Mouse (Mus musculus) ovary, postnatal 36 days (tissue): ENCODE data around the gene Cntnap4.
A peak's percentile ranks its signal among the peaks of the same experiment; 100 is the strongest.

ENCODE experiments used
- DNase-seq: peaks from one replicate; pipeline ENCODE4 v3.0.0; 2022; ENCODE audit warnings: low spot score, mixed read lengths

Gene Cntnap4

DNA sequence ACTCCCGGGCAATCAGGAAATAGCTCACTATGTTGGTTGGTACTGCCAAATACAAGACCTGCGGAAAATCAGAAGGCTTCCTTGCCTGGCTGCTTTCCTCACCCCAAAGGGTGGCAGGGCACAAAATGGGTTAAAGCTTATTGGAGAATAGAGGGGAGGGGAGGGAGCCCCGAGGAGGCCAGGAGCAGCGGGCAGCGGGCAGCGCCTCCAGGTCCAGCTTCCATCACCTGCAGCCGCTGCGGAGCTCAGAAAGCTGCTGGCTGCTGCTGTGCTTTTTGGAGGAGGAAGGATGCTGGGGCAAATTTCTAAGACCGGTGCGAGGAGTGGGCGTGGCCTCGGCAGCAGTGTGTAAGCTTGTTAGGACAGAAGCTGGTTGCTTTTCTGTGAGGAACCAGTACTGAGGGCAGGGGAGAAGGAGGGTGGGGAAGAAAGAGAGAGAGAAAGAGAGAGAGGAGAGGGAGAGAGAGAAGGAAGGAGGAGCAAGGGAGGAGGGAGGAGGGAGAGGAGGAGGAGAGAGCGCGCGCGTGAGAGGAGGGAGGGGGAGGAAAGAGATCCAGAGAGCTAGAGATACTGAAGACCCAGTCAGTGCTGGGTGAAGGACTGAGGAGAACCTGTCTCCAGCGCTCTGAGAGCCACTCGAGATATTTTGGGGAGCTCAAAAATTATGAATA lies at the start of gene Cntnap4:
TSS of gene Cntnap4 (plus strand) at position 573 of the 671 bp plus-strand sequence.
- no peak for DNase-seq

DNA sequence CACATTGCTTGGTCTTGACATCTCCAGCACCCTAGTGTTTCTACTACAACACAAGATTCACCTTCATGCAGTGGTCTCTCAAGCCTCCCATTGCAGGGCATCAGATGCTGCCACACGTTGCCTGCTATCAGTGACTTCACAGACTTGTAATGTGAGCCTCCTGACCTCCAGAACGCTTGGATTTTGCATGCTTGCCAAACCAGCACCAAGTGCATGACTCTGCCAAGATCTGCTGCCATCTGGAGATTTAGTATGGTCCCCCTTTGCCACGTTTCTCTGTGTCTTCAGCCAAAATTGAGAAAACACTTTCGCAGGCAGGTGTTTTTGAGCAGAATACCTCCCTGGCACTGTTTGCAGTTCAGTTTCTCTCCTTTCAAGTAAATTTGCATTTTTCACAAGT lies 12.5 kb upstream of the Cntnap4 start:
- DNase-seq: no peak

DNA sequence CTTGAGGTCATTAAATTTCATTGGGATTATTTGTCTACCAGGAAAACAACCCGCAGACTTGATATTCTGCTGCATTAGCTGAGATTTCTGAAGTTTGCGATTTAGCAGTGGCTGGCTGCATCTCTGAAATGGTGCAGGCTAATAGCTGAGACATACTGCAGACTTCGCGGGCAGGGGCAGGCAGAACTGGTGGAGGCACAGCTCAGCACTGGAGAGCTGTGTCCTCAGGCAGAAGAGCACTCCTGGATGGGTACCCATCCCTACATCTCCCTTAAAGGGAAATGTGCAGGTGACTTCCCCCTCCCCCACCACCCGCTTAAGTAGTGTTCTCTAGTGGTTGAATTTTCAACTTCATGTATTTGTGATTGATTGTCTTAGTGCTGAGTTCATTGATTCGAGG lies 698 bp downstream of the Cntnap4 start:
- no peak for DNase-seq

DNA sequence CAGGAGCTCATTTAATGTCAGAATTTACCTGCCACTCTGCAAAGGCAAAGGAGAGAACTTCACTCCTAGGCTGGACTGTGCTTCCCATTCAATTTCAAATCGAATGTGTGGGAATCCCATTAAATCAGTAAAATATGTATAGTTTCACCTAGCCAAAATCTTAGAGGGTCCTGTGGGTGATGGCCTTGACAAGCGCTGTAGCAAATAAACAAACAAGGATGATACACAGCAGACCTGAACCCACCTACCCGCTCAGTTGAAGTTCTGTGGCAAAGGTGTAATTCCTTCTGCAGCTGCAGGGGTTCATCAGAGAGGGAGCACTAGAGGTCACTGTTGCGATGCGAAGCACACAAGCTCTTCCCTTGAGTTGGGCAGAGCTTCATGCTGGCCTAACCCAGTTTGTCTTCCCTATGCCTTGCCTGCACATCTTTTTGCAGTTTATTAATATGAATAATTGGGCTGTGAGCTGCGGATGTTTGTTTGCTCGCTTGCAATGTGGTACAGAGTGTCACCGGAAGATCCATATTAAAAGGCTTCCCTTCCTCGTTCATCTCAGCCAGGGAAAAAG lies 1.6 kb downstream of the Cntnap4 start:
- peak; percentile 16 for DNase-seq

DNA sequence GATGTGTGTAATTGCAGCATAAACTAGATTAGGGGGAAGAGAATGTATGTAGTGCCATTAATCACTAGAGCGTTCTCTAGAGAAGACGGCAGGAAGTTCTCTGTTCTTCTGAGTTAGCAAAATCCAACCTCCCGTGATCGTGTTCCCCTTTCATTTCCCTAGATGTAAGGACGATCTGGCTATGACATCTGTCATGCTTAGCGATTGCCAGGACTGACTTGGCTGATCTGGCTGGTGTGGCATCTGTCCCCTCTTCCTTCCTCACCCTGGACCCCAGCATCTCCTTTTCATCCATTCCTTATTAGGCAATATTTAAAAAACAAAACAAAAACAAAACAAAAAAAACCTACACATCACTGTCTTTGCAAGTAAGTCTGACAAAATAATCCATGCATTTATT lies 11.6 kb downstream of the Cntnap4 start:
- DNase-seq: no peak

DNA sequence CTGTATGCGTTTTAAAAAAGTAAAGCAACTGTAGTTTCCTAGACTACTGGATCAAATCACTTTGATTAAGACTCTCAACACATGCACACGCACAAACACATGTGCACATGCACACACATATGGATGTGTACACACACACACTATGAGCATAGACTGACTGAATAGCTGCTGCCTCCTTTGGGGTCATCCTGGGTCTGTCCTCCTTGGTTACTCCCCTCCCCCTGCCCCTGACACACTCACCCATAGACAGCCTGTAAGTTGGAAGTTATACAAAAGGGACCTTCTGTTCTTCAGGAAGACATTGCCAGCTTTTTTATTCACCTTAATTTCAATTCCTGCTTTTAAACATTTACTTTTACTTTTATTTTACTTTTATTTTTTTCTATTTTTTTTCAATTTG lies 13.6 kb downstream of the Cntnap4 start:
- no peak for DNase-seq

DNA sequence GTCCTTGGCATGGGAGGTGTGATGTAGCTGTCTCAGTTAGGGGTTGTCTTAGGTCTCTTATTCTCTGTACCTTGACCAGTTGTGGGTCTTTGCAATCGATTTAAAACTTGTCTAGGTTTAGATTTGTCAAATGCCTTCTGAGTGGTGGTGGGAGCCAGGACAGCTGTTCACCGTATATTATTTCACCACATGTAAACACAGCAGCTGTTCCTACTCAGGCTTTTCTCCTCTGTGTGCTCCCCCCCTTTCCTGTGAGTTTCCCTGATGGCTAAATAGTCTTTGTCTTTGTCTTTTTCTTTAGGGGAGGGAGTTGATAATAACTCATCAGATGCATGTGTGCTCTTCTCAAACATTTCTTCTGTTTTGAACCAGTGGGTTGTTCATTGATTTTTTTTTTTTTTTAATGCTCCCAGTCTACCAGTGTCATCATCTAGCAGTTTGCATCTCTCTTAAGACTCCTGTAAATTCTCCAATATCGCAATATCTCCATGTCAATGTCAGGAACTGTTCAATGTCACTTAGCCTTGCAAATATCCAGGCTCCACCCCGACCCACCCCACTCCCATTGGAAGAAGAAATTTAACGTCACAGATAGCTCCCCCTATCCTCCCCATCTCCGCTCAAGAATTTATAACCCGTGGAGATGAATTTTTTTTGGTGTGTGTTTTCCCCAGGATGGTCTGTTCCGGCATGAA lies 18.7 kb downstream of the Cntnap4 start:
- DNase-seq: no peak

DNA sequence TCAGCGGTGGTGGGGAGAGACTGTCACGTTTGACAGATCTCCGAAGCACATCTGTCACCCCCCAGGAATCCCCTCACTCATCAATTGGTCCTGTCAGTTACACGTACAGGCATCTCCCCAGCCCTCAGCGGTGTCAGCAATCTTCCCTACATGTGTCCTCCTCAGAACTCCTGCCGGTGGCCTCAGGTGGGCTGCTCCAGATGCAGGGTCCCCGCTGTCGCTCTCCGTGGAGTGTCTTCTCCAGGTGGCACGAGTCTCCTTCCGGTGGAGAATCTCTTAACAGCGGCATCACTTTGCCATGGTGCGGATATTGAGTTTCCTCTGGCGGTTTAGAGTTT lies 19.2 kb downstream of the Cntnap4 start:
- no peak for DNase-seq

DNA sequence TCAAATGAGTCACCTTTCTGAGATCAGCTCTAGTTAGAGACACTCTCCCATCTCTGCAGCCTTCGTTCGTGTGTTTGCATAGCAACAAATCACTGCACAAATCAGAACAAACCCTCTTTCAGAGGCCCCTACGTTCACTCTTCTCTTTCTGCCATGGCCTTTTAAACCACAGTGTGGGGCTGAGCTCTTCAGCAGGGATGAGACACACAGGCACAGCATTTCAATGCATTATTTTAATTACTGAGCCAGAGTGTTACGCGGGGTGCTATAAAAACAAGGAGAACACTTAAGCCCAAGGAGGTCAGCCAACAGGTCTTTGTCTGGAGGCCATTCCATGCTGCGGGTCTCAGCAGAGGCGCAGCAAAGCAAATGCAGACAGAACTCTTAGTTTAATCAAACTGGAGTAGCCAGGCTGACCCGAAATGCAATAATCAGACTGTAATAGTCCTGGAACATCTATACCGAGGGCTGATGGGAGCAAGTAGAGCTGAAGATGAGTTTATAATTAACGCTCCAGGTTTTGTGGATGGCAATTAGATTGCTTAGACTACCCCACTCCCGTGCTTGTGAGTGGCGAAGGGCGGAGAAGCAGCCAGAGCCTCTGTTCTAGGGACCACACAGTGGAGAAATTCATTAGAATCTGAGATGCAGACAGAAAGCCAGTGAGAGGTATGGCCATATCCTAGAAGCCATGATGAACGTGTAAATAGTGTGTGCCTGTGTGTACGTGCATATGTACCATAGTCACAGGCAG lies 26.4 kb downstream of the Cntnap4 start:
- DNase-seq: no peak

DNA sequence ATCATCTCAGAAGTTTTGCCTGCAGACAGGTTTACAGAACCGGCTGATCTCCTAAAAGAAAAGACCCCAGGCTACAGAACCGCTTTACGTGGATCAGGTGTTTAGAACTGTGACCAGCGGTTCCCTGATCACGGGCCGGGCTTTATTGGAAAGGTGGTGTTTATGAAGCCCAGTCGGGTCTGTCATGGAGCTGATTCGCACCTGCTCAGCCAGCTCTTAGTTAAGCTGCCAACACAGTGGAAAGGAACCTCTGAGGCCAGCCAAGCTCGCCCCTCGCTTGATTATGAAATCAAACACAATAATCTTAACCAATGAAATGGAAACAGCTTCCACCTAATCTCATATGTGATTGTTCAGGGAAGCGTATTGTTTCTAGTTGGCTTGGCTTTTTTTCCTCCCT lies 30.1 kb downstream of the Cntnap4 start:
- no peak for DNase-seq

DNA sequence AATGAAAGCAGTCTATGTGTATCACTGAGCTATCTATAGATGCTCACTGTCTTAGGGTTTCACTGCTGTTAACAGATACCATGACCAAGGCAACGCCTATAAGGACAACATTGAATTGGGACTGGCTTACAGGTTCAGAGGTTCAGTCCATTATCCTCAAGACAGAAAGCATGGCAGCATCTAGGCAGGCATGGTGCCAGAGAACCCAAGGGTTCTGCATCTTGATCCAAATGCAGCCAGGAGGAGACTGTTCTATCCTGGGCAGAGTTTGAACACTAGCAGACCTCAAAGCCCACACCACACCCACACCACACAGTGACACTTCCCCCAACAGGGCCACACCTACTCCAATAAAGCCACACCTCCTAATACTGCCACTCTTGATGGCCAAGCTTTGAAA lies 31.3 kb downstream of the Cntnap4 start:
- DNase-seq: no peak

DNA sequence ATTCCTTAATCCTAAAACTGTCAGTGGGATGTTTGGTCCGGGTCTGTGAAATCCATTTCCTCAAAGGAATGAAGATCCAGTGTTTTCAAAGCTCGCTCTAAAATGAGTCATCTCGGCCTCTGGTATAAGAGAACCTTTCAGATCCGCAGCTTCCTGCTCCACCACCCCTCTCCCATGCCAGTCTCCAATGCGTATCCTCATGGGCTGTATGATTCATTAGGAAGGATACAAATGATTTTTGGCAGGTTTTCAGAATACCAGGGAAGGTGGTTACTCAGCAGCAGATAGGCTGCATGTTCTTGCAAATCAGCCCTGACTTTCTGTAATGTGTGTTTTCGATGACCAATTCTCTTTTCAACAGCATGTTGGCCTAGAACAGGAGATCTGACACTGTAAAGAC lies 40.3 kb downstream of the Cntnap4 start:
- DNase-seq: no peak

DNA sequence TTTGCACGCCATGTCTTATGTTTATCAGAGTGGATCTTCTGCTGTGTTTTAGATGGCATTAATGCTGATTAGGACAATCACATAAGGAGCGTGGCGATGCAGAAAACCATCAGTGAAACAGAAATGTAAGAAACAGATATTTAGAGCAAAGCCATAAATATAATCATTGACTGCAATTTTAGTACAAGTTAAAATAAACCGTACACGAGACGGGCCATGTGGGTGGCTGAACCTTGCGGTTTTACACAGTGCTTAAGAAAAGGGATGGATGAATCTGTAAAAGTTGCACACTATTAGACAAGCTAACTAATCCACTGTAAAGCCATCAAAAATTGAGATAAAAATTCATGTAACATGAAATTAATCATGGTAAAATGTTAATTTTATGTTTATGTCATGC lies 58.9 kb downstream of the Cntnap4 start:
- no peak for DNase-seq

DNA sequence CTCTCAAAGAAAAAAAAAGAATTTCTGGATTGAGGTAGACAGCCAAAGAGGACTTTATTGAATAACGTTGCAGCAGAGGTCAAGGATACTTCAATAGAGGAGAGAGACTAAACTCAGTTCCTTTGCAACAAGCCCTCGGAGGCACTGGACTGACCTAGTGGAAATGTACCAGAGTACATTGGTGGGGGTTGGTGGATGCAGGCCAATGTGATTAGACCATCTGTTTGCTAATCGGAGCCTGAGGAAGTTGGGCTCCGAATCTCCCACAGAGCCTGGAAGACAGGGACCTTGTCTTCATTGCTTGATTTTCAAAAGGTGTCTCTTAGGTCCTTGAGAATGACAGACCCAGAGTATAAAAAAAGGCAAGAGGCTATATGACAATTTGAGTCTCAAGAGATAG lies 82.8 kb downstream of the Cntnap4 start:
- no peak for DNase-seq

DNA sequence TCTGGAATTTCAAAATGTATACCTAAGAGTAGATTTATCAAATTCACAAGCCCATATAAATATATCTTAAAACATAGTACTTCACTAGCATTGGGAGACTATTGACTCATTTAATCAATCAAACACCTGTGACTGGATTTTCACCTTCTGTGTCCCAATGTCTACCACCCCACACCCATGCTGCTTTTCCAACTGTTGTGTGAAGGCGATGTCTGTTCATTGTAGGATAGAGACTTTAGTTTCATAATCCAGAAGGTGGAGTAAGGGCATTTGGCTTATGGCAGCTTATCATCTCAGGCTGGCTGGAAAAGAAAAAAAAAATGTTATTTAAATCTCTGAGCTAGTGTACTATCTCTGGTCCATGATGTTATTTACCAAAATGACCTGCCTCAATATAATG lies 83.4 kb downstream of the Cntnap4 start:
- no peak for DNase-seq

DNA sequence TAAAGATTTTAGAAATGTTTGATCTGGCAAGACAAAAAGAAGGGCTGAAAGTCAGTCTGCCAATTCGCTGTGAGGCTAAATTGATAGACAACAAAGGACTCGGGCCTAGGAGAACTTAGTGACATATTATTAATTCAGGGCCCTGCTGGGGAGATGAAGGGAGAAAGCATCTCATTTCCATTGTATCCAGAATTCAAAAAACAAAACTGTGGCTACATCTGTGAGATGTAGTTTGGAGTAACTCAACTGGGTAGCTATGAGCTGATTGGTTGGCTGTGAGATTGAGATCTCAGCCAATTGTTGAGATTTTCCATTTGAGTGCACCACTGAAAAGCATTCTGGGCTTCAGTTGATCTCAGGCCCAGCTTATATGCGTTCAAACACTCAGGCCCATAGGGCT lies 84.2 kb downstream of the Cntnap4 start:
- no peak for DNase-seq

DNA sequence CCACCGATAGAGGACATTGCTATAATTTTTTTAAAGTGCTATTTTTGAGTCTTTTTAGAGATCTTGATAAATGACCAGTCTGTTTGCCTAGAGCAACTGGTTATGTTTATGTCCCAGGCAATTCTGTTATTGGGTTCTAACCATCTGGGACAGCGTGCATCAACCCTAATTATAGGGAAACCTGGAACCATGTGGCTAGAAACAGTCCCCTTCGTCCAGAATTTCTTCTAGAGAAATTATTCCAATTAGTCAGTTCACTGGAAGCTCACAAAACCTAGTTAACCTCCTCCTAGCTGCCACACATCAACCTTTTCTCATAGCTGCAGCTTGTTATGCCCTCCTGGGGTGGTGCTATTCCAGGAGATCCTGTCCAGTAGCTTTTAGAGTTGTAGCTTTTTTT lies 94.2 kb downstream of the Cntnap4 start:
- no peak for DNase-seq

DNA sequence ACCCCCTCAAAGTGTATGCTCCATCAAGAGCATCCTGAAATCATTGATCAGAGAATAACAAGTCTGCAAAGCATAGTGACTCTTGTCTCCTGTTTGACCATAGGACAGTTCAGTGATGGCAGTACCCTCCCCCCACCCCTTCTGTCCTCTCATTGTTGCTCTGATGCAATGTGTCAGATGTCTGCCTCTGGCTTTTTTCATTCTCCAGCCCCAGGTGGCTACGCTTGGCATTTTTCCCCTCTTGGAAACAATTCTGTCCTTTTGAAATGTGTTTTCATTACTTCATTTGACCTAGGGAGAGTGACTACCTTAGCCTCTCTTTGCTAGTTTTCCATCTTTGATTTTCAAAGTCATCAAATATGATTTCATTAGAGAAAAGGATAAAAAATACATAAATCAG lies 104.8 kb downstream of the Cntnap4 start:
- no peak for DNase-seq

DNA sequence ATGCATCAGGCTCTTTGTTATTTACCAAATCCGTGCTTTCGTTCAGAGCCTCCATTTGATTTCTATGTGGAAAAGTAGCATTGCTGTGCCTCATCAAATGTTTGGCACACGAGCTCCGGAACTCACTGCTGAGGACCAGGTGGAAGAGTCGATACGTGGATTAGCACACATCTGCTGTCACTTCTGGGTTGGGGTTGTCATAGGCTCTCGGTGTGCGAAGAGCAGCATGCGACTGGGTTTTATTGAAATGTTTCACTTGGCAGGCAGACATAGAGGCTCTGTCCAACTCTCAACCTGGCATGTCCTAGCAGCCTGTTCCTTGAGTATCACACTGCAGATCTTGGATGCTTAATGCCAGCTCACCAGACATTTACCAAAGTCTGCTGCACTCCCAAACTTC lies 111.9 kb downstream of the Cntnap4 start:
- DNase-seq: no peak

DNA sequence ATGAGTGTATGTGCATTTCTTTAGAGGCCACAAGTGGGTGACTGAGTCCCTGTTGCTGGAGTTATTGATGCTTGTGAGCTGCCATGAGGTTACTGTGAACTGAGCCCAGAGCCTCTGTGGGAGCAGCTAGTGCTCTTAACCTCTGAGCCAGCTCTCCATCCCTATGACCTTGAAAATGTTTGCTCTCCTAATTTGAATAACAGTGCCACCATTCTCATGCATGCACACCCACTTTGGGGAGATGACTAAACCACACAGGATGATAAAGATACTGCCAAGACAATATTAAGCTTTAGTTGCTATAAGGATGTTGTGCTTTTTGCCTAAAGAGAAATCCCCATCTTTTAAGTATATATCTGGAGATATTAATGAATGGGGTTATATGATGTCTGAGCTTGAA lies 125.9 kb downstream of the Cntnap4 start:
- no peak for DNase-seq

DNA sequence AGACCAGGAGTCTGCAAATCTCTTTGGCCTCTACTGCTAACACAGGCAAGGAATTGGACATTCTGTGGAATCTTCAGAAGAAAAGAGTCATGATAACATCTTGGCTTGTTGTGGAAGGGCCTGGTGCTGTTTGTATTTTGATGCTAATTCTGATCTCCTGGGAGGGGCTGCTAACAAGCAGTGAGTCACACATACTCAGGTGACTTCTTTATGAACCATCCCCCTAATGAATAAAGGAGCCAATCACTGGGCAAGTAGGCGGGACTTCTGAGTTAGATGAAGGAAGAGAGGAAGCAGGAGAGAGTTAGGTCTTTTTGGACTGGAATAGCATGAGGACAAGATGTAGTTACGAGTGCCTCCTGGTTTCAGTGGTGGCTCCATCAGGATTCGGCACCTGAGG lies 128.3 kb downstream of the Cntnap4 start:
- DNase-seq: no peak

DNA sequence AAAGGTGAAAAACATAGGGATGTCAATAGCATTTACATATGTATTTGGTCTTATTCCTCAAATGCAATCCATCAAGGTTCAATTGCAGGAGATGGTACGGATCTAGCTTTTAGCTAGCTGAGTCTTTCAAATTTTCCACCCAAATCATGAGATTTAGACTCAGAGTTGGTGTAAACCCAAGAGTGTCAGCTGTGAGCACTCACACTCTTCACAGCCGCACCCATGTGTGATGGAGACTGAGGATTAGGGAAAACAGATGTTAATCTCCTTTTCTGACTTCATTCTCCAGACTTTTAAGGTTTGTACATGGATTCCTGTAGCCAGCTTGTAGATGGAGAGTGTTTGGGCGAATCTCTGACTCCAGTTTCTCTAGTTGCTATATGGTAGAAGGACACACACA lies 147.1 kb downstream of the Cntnap4 start:
- no peak for DNase-seq

DNA sequence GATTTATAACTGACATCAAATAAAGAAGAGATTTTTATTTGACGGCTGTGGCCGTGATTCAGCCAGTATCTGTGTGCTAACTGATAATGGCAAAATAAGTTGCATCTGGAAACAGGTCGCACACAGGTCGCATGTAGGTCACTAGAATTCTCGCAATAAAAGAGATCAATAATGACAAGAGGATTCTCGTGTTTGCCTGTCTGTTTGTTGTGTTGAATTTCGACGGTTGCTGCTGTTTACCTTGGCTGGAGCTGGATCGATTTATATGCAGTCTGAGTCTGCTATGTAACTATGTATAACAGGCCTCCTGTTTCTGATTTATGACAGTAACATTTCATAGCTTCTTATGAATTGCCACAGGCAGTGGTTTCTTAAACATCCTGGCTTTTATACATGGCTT lies 155.1 kb downstream of the Cntnap4 start:
- no peak for DNase-seq
